Comparison of ENCODE assay signal across 26 mouse cellular contexts in the genomic region with DNA sequence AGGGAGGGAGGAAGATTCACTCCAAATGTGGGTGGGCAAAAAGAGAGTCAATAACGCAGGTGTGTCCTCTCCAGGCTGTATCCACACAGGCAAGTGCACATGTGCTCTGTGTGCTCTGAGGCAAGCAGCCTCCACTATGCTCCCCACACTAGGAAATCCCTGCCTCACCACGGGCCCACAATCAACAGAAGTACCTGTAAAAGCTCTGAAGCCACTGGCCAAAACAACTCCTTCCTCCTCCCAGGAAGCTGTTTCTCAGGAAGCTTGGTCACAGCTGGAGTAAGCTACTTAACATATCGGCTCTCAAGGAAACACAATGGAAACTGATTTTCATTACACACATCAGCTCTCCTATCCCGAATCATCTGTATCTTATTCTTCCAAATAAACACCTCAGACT.
DNase-seq lines count a peak whose midpoint lies in the region; ATAC-seq and TF ChIP-seq lines count a peak whose summit lies in the region.
"Had no signal": no experiment of that assay in that cellular context is flagged by ENCODE, and none has a peak within 500 bp of the region (broad histone marks: within the 10 kb centered on the region; RNA-seq: fewer than 3 reads in every experiment).

No protein-coding gene starts in this region.

- peaks cover 53% of the 10 kb centered on the region for H3K4me1 ChIP-seq in heart, embryonic 10.5 days
- H3K4me1 ChIP-seq in heart, embryonic 11.5 days (ENCODE audit: control insufficient read depth, insufficient read depth, low read length), result peaks cover 16% of the 10 kb centered on the region
- H3K4me1 ChIP-seq in kidney, embryonic 14.5 days (ENCODE audit: control insufficient read depth, insufficient read depth, low read length), result peaks cover 11% of the 10 kb centered on the region; the same call in 1 of the 2 replicates
- peaks cover 6% of the 10 kb centered on the region for H3K4me1 ChIP-seq in kidney, adult 2 months (ENCODE audit: control insufficient read depth, insufficient read depth, low read length)
- H3K4me1 ChIP-seq in stomach, embryonic 15.5 days, result 0 out of 2 replicates have a peak, but pooled peaks cover 6% of the 10 kb centered on the region
- no peaks in the 10 kb centered on the region for H3K4me1 ChIP-seq in stomach, postnatal 0 days (replicated peaks; ENCODE audit: control insufficient read depth, insufficient read depth)
- peaks cover 25% of the 10 kb centered on the region for H3K4me1 ChIP-seq in brown adipose tissue, adult 24 weeks (ENCODE audit: control insufficient read depth, insufficient read depth, insufficient read length, low read length)

- H3K36me3 ChIP-seq in heart, embryonic 10.5 days, result no peaks in the 10 kb centered on the region
- no peaks in the 10 kb centered on the region for H3K36me3 ChIP-seq in heart, embryonic 11.5 days (ENCODE audit: control insufficient read depth, insufficient read depth, low read length)
- H3K36me3 ChIP-seq in kidney, embryonic 14.5 days (ENCODE audit: control insufficient read depth, insufficient read depth, low read length), result no peaks in the 10 kb centered on the region
- no peaks in the 10 kb centered on the region for H3K36me3 ChIP-seq in kidney, adult 2 months (ENCODE audit: control insufficient read depth, insufficient read depth, low read length)
- no peaks in the 10 kb centered on the region for H3K36me3 ChIP-seq in stomach, embryonic 15.5 days
- H3K36me3 ChIP-seq in stomach, postnatal 0 days (ENCODE audit: control insufficient read depth, insufficient read depth, low read length), result no peaks in the 10 kb centered on the region
- H3K36me3 ChIP-seq: forebrain, embryonic 10.5 days; heart, embryonic 15.5 days; hindbrain, embryonic 15.5 days; limb, embryonic 13.5 days; liver, embryonic 12.5 days; midbrain, embryonic 12.5 days had no signal

- 27% methylated on average over 4 of the region's 4 CpGs for WGBS in heart, embryonic 10.5 days
- 23% methylated on average over 4 of the region's 4 CpGs for WGBS in heart, embryonic 11.5 days (ENCODE audit: insufficient replicate concordance)
- WGBS in kidney, embryonic 14.5 days, result 35% methylated on average over 4 of the region's 4 CpGs
- 37% methylated on average over 4 of the region's 4 CpGs for WGBS in kidney, adult 2 months
- WGBS in stomach, embryonic 15.5 days, result 35% methylated on average over 4 of the region's 4 CpGs
- WGBS in stomach, postnatal 0 days, result 36% methylated on average over 4 of the region's 4 CpGs

- ATAC-seq in heart, embryonic 11.5 days (replicated peaks; ENCODE audit: insufficient number of reproducible peaks, low FRiP score, low TSS enrichment), result no peak; the same call in 1 of the 2 replicates
- no peak for ATAC-seq in kidney, embryonic 14.5 days (ENCODE audit: low FRiP score, low TSS enrichment)
- ATAC-seq in stomach, embryonic 15.5 days (ENCODE audit: insufficient read depth, low FRiP score, low read depth), result no peak
- no peak for ATAC-seq in stomach, postnatal 0 days (ENCODE audit: low FRiP score, low TSS enrichment)
- ATAC-seq in cerebellum, adult (ENCODE audit: insufficient number of reproducible peaks, low FRiP score, low TSS enrichment), result no peak
- ATAC-seq: forebrain, embryonic 16.5 days; intestine, embryonic 16.5 days; liver, embryonic 12.5 days had no signal

- H3K4me2 ChIP-seq in heart, embryonic 11.5 days, result no peak overlapping the region
- no peak overlapping the region for H3K4me2 ChIP-seq in kidney, embryonic 14.5 days (replicated peaks; ENCODE audit: low read depth, low read length)
- no peak overlapping the region for H3K4me2 ChIP-seq in stomach, embryonic 15.5 days
- H3K4me2 ChIP-seq in stomach, postnatal 0 days (replicated peaks; ENCODE audit: low read depth), result no peak overlapping the region
- H3K4me2 ChIP-seq: heart, embryonic 15.5 days; hindbrain, embryonic 15.5 days; limb, embryonic 13.5 days; liver, embryonic 12.5 days; midbrain, embryonic 12.5 days had no signal

- no peak overlapping the region for H3K4me3 ChIP-seq in heart, embryonic 10.5 days
- H3K4me3 ChIP-seq in heart, embryonic 11.5 days (ENCODE audit: low read depth, low read length), result no peak overlapping the region
- H3K4me3 ChIP-seq in kidney, embryonic 14.5 days (ENCODE audit: low read length), result no peak overlapping the region
- H3K4me3 ChIP-seq in kidney, adult 2 months (ENCODE audit: insufficient read depth, low read depth, low read length), result no peak overlapping the region
- H3K4me3 ChIP-seq in stomach, embryonic 15.5 days (replicated peaks), result no peak overlapping the region
- H3K4me3 ChIP-seq in stomach, postnatal 0 days (ENCODE audit: low read depth, low read length), result no peak overlapping the region
- no peak overlapping the region for H3K4me3 ChIP-seq in brown adipose tissue, adult 24 weeks (ENCODE audit: insufficient read depth, low read depth, low read length)
- H3K4me3 ChIP-seq: forebrain, embryonic 10.5 days; heart, embryonic 15.5 days; hindbrain, embryonic 15.5 days; limb, embryonic 13.5 days; liver, embryonic 12.5 days; midbrain, embryonic 12.5 days had no signal

- DNase-seq in heart, embryonic 10.5 days (ENCODE audit: low spot score), result no peak
- no peak for DNase-seq in kidney, adult 2 months
- DNase-seq in stomach, postnatal 0 days (ENCODE audit: low spot score), result no peak
- DNase-seq: B cell, adult 2 months; cerebellum, adult 18-20 months; cerebellum, postnatal 14 days; gastrocnemius, postnatal 14 days; kidney, postnatal 36 days; layer of hippocampus, postnatal 36 days; lung, adult 18-20 months; lung, postnatal 10 days; right cerebral cortex, postnatal 14 days had no signal

- no peaks in the 10 kb centered on the region for H3K27me3 ChIP-seq in heart, embryonic 10.5 days (ENCODE audit: insufficient read depth, poor library complexity, severe bottlenecking)
- no peaks in the 10 kb centered on the region for H3K27me3 ChIP-seq in heart, embryonic 11.5 days (ENCODE audit: control insufficient read depth, insufficient read depth, low read length)
- H3K27me3 ChIP-seq in kidney, embryonic 14.5 days (ENCODE audit: control insufficient read depth, insufficient read depth, low read length), result no peaks in the 10 kb centered on the region
- H3K27me3 ChIP-seq in kidney, adult 2 months (replicated peaks; ENCODE audit: control insufficient read depth, insufficient read depth, low read length), result no peaks in the 10 kb centered on the region
- H3K27me3 ChIP-seq in stomach, embryonic 15.5 days (replicated peaks), result no peaks in the 10 kb centered on the region
- H3K27me3 ChIP-seq in stomach, postnatal 0 days (ENCODE audit: control insufficient read depth, insufficient read depth, low read length), result no peaks in the 10 kb centered on the region
- H3K27me3 ChIP-seq: CH12.LX; heart, embryonic 15.5 days; hindbrain, embryonic 15.5 days; limb, embryonic 13.5 days; midbrain, embryonic 12.5 days had no signal

- TF ChIP-seq EP300 in stomach, postnatal 0 days (optimal IDR thresholded peaks at IDR 0.05), result no peak

- TF ChIP-seq CTCF in kidney, adult 2 months (conservative IDR thresholded peaks at IDR 0.05; ENCODE audit: insufficient read depth, insufficient read length, low read depth, low read length), result no peak
- no peak for TF ChIP-seq CTCF in stomach, postnatal 0 days (IDR thresholded peaks at IDR 0.05; ENCODE audit: low read depth)

- H3K9ac ChIP-seq in heart, embryonic 11.5 days (ENCODE audit: low read depth, low read length), result no peak overlapping the region
- H3K9ac ChIP-seq in kidney, embryonic 14.5 days (ENCODE audit: low read depth, low read length), result no peak overlapping the region
- no peak overlapping the region for H3K9ac ChIP-seq in stomach, embryonic 15.5 days
- no peak overlapping the region for H3K9ac ChIP-seq in stomach, postnatal 0 days (ENCODE audit: low read length)
- H3K9ac ChIP-seq: heart, embryonic 15.5 days; hindbrain, embryonic 15.5 days; limb, embryonic 13.5 days; liver, embryonic 12.5 days; midbrain, embryonic 12.5 days had no signal

- TF ChIP-seq POLR2A in kidney, adult 2 months (IDR thresholded peaks at IDR 0.05; ENCODE audit: low read depth, low read length), result no peak

- H3K9me3 ChIP-seq in heart, embryonic 10.5 days, result no peaks in the 10 kb centered on the region
- no peaks in the 10 kb centered on the region for H3K9me3 ChIP-seq in heart, embryonic 11.5 days (replicated peaks; ENCODE audit: control insufficient read depth, low read length)
- no peaks in the 10 kb centered on the region for H3K9me3 ChIP-seq in kidney, embryonic 14.5 days (ENCODE audit: control insufficient read depth, low read length)
- no peaks in the 10 kb centered on the region for H3K9me3 ChIP-seq in stomach, embryonic 15.5 days
- H3K9me3 ChIP-seq in stomach, postnatal 0 days (ENCODE audit: control insufficient read depth, low read length), result no peaks in the 10 kb centered on the region
- H3K9me3 ChIP-seq: forebrain, embryonic 10.5 days; heart, embryonic 15.5 days; hindbrain, embryonic 15.5 days; limb, embryonic 13.5 days; liver, embryonic 12.5 days; midbrain, embryonic 12.5 days had no signal

- peak overlapping the region; percentile 44; the same call in 1 of the 2 replicates for H3K27ac ChIP-seq in heart, embryonic 10.5 days
- H3K27ac ChIP-seq in heart, embryonic 11.5 days (ENCODE audit: low read depth, low read length), result no peak overlapping the region
- peak overlapping the region; percentile 24; the same call in 1 of the 2 replicates for H3K27ac ChIP-seq in kidney, embryonic 14.5 days (ENCODE audit: low read depth, low read length)
- no peak overlapping the region for H3K27ac ChIP-seq in kidney, adult 2 months (ENCODE audit: insufficient read depth, low read depth, low read length)
- H3K27ac ChIP-seq in stomach, embryonic 15.5 days, result 0 out of 2 replicates have a peak overlapping the region, but pooled peaks have one; percentile 9
- no peak overlapping the region for H3K27ac ChIP-seq in stomach, postnatal 0 days (replicated peaks)
- H3K27ac ChIP-seq in brown adipose tissue, adult 24 weeks (replicated peaks; ENCODE audit: low read depth, low read length), result peak overlapping the region; percentile 34
- H3K27ac ChIP-seq: forebrain, embryonic 10.5 days; heart, embryonic 15.5 days; hindbrain, embryonic 15.5 days; limb, embryonic 13.5 days; liver, embryonic 12.5 days; midbrain, embryonic 12.5 days had no signal

Comparison
In these comparisons a context has a peak if more than half of its experiments do, and no peak if none do; other contexts are left out.
1. H3K27ac ChIP-seq: peak in heart, embryonic 10.5 days (single experiment), kidney, embryonic 14.5 days (single experiment), stomach, embryonic 15.5 days (single experiment) and brown adipose tissue, adult 24 weeks (single experiment); none in heart, embryonic 11.5 days (single experiment), kidney, adult 2 months (single experiment) and stomach, postnatal 0 days (single experiment).